Mouse (Mus musculus): Measurements from ENCODE around the gene Cflar. TPM values are rescaled to one million over a fixed set of nuclear protein-coding genes. Genes with fewer than 3 reads are reported as not detected.
A peak's percentile ranks its signal among the peaks of the same experiment; 100 is the strongest.
"Not testable (repeated sequence)": the region's sequence is repeated elsewhere in the genome, so short reads cannot be mapped to it uniquely, and the experiment has no call there.

The Cflar gene
- polyA plus RNA-seq, 1 experiment from 2014 or later: 28.9 TPM

DNA sequence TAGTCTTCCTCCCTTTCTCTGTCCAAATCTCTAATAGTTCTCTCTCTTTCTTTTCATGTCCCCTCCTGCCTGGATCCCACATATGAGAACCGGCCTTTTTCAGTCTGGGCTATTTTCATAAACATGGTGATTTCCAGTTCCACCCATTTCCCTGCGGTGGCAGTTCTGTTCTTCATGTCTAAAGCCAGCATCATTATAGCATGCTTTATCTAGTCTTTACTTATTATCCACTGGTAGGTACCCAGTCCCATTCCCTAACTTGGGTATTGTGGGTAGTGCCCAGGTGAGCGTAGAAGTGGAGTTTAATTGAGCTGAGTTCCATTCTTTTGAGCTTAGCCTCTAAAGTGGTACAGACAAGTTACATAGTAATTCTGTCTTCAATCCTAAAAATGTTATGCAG is 48.1 kb downstream of the Cflar start:
- 96% methylated on average over 3 of the region's 3 CpGs for WGBS

DNA sequence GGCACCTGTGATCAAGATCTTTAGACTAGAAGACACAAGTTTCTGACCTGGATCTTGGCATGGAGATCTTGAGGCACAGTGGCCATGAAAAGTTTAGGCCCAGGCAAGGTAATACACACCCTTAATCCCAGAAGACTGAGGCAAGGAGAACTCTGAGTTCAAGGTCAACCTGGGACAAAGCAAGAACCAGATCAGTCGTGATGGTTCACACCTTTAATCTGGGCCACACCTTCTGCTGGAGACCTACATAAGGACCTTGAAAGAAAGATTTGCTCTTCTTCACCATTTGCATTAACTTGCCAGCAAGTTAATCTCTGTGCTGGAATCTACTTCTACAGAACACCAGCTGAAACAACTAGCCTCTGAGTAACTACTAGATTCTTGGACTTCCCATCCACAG is 49.3 kb downstream of the Cflar start:
- no peak for ATAC-seq
- 39% methylated on average over 1 of the region's 1 CpGs for WGBS

More for the DNA sequence above, 48.1 kb downstream of the Cflar start:
- Histone ChIP-seq H3K9ac (ENCODE audit: low read depth, low read length) (no peak overlapping the region), H3K9me3 (ENCODE audit: control insufficient read depth) (no peaks in the 10 kb centered on the region), H3K36me3 (ENCODE audit: control insufficient read depth, insufficient read depth) (peaks cover 34% of the 10 kb centered on the region), H3K27ac (ENCODE audit: low read depth, low read length) (no peak overlapping the region), H3K4me1 (replicated peaks; ENCODE audit: control insufficient read depth, insufficient read depth, low read length) (no peaks in the 10 kb centered on the region), H3K27me3 (replicated peaks; ENCODE audit: control insufficient read depth, insufficient read depth, low read length) (no peaks in the 10 kb centered on the region), H3K4me3 (ENCODE audit: low read depth, low read length) (no peak overlapping the region), H3K4me2 (replicated peaks; ENCODE audit: low read depth) (no peak overlapping the region)
- no peak for ATAC-seq
- no peak for TF ChIP-seq CTCF (IDR thresholded peaks at IDR 0.05; ENCODE audit: low read depth)

GRCm38 (mm10) chr1:58761391-58762275 is 50.3 kb downstream of the Cflar start:
- peak; percentile 57 for TF ChIP-seq CTCF (IDR thresholded peaks at IDR 0.05; ENCODE audit: low read depth)
- Histone ChIP-seq H3K27ac (ENCODE audit: low read depth, low read length) (peak overlapping the region; percentile 17; the same call in 1 of the 2 replicates), H3K36me3 (ENCODE audit: control insufficient read depth, insufficient read depth) (peaks cover 17% of the 10 kb centered on the region)
- WGBS: 80% methylated on average over 5 of the region's 5 CpGs
- H3K4me3 ChIP-seq (ENCODE audit: low read depth, low read length); H3K4me2 ChIP-seq (replicated peaks; ENCODE audit: low read depth); H3K9ac ChIP-seq (ENCODE audit: low read depth, low read length); H3K9me3 ChIP-seq (ENCODE audit: control insufficient read depth); H3K4me1 ChIP-seq (replicated peaks; ENCODE audit: control insufficient read depth, insufficient read depth, low read length); H3K27me3 ChIP-seq (replicated peaks; ENCODE audit: control insufficient read depth, insufficient read depth, low read length): not testable (repeated sequence)
- ATAC-seq: peak; percentile 73

More for the DNA sequence above, 49.3 kb downstream of the Cflar start:
- Histone ChIP-seq H3K9me3 (ENCODE audit: control insufficient read depth) (no peaks in the 10 kb centered on the region), H3K27me3 (replicated peaks; ENCODE audit: control insufficient read depth, insufficient read depth, low read length) (no peaks in the 10 kb centered on the region), H3K4me1 (replicated peaks; ENCODE audit: control insufficient read depth, insufficient read depth, low read length) (no peaks in the 10 kb centered on the region), H3K4me2 (replicated peaks; ENCODE audit: low read depth) (no peak overlapping the region), H3K36me3 (ENCODE audit: control insufficient read depth, insufficient read depth) (peaks cover 25% of the 10 kb centered on the region), H3K27ac (ENCODE audit: low read depth, low read length) (no peak overlapping the region), H3K4me3 (ENCODE audit: low read depth, low read length) (no peak overlapping the region), H3K9ac (ENCODE audit: low read depth, low read length) (no peak overlapping the region)
- no peak for TF ChIP-seq CTCF (IDR thresholded peaks at IDR 0.05; ENCODE audit: low read depth)

- Histone ChIP-seq H3K27me3 (replicated peaks; ENCODE audit: control insufficient read depth, insufficient read depth, low read length) (no peaks in the 10 kb centered on the region), H3K36me3 (ENCODE audit: control insufficient read depth, insufficient read depth) (peaks cover 13% of the 10 kb centered on the region), H3K27ac (ENCODE audit: low read depth, low read length) (no peak overlapping the region), H3K9me3 (ENCODE audit: control insufficient read depth) (no peaks in the 10 kb centered on the region), H3K4me2 (replicated peaks; ENCODE audit: low read depth) (no peak overlapping the region), H3K4me1 (replicated peaks; ENCODE audit: control insufficient read depth, insufficient read depth, low read length) (no peaks in the 10 kb centered on the region), H3K9ac (ENCODE audit: low read depth, low read length) (no peak overlapping the region), H3K4me3 (ENCODE audit: low read depth, low read length) (no peak overlapping the region)
- no peak for ATAC-seq
- TF ChIP-seq CTCF (IDR thresholded peaks at IDR 0.05; ENCODE audit: low read depth): no peak
- WGBS: 81% methylated on average over 5 of the region's 5 CpGs
These were observed 51.3 kb downstream of the Cflar start for GRCm38 (mm10) chr1:58762576-58762975.

- WGBS: 73% methylated on average over 4 of the region's 4 CpGs
- H3K9ac ChIP-seq (ENCODE audit: low read depth, low read length); H3K4me1 ChIP-seq (replicated peaks; ENCODE audit: control insufficient read depth, insufficient read depth, low read length); ATAC-seq; H3K4me3 ChIP-seq (ENCODE audit: low read depth, low read length); H3K27ac ChIP-seq (ENCODE audit: low read depth, low read length); H3K36me3 ChIP-seq (ENCODE audit: control insufficient read depth, insufficient read depth); H3K4me2 ChIP-seq (replicated peaks; ENCODE audit: low read depth); H3K27me3 ChIP-seq (replicated peaks; ENCODE audit: control insufficient read depth, insufficient read depth, low read length); H3K9me3 ChIP-seq (ENCODE audit: control insufficient read depth): not testable (repeated sequence)
These were observed 55.1 kb downstream of the Cflar start for GRCm38 (mm10) chr1:58766446-58766845.

GRCm38 (mm10) chr1:58769136-58769535 is 57.8 kb downstream of the Cflar start:
- no peak overlapping the region for H3K4me3 ChIP-seq (ENCODE audit: low read depth, low read length)
- H3K4me1 ChIP-seq (replicated peaks; ENCODE audit: control insufficient read depth, insufficient read depth, low read length): no peaks in the 10 kb centered on the region
- no peaks in the 10 kb centered on the region for H3K36me3 ChIP-seq (ENCODE audit: control insufficient read depth, insufficient read depth)
- no peak overlapping the region for H3K27ac ChIP-seq (ENCODE audit: low read depth, low read length)
- no peaks in the 10 kb centered on the region for H3K9me3 ChIP-seq (ENCODE audit: control insufficient read depth)
- H3K9ac ChIP-seq (ENCODE audit: low read depth, low read length): no peak overlapping the region
- no peaks in the 10 kb centered on the region for H3K27me3 ChIP-seq (replicated peaks; ENCODE audit: control insufficient read depth, insufficient read depth, low read length)
- no peak for TF ChIP-seq CTCF (IDR thresholded peaks at IDR 0.05; ENCODE audit: low read depth)
- no peak for ATAC-seq
- H3K4me2 ChIP-seq (replicated peaks; ENCODE audit: low read depth): no peak overlapping the region

Measured in intestine, postnatal 0 days (tissue).